Mouse (Mus musculus): Measurements from ENCODE around the gene Ntpcr.

Gene Ntpcr

DNA sequence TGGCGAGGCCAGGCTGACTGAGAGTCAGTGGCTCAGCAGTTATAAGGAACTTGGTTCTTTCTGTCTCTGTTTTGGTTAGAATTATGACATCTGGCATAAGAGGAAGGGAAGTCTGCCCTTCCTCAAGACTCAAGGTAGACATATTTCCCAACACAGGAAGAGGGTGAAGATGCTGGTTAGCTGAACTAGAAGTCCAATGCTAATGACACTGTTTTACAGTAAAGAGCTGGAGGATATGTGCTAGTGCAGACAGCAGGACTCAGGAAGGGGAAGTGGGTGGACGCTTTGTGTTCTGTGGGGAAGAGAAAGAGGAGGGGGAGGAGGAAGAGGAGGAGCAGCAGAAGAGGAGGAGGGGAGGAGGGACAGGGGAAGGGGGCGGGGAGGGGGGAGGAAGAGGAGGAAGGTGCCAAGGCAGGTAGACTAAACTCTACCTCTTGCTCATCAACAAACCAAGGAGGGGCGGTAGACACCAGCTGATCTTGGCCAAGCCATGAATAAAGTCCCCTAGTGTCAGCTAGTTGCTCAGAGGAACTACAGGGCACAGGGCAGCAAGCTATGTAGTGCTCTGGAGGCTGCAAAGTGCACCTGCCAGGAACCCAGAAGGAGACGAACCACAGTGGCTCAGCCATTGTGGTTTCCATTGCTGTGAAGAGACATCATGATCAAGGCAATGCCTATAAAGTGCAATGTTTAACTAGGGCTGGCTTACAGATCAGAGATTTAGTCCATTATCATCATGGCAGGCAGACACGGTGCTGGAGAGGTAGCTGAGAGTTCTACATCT lies 4.5 kb upstream of the Ntpcr start:
- DNase-seq (ENCODE audit: low read depth, low spot score) = peak; percentile 42

DNA sequence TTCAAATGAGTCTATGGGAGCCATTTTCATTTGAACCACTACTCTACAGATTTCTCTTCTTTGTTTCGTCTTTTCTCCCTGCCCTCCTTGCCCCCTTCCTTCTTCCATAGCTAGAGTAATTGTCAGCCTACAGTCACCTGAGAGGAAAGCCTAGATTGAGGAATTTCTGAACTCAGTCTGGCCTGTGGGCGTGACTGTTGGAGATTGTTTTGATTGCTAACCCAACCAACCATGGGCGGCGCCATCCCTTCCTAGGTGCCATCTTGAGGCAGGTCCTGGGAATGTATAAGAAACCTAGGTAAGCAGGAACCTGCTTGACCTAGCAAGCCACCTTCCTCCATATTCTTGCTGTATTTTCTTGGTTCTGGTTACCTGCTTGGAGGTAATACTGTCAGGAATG lies 3.6 kb upstream of the Ntpcr start:
- DNase-seq (ENCODE audit: low read depth, low spot score) = no peak

DNA sequence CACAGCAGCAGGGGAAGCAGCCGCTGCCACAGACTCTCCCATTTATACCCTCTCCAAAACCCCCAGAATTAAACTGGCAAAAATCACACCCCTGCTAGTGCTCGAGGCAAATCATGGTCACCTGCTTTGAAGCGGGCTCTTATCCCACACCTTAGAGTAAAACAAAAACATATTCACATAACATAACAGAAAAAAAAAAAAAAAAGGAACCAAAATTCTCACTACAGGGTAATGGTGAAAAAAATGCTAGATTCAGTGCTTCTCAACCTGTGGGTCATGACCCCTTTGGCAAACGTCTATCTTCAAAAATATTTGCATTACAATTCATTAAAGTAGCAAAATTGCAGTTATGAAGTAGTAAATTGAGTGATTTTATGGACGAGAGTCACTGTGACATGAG lies 2.8 kb upstream of the Ntpcr start:
- no peak for DNase-seq (ENCODE audit: low read depth, low spot score)

DNA sequence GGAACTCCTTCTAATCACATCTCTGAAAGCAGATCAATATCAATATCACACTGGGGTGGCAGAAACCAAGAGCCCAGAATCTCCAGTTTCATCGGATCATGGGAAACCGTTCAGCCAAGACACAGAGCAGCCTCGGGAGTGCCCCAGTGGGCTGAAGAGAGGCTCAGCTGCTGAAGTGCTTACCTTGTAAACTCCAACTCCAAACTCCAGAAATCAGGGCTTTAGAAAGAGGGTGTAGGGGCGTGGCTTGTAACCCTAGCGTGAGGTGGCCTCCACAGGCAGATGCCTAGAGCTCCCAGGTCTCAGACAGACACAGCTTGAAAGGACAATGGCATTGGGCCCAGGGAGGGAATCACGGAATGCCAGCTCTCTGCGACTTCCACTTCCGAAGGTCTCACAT lies 2.0 kb upstream of the Ntpcr start:
- no peak for DNase-seq (ENCODE audit: low read depth, low spot score)

DNA sequence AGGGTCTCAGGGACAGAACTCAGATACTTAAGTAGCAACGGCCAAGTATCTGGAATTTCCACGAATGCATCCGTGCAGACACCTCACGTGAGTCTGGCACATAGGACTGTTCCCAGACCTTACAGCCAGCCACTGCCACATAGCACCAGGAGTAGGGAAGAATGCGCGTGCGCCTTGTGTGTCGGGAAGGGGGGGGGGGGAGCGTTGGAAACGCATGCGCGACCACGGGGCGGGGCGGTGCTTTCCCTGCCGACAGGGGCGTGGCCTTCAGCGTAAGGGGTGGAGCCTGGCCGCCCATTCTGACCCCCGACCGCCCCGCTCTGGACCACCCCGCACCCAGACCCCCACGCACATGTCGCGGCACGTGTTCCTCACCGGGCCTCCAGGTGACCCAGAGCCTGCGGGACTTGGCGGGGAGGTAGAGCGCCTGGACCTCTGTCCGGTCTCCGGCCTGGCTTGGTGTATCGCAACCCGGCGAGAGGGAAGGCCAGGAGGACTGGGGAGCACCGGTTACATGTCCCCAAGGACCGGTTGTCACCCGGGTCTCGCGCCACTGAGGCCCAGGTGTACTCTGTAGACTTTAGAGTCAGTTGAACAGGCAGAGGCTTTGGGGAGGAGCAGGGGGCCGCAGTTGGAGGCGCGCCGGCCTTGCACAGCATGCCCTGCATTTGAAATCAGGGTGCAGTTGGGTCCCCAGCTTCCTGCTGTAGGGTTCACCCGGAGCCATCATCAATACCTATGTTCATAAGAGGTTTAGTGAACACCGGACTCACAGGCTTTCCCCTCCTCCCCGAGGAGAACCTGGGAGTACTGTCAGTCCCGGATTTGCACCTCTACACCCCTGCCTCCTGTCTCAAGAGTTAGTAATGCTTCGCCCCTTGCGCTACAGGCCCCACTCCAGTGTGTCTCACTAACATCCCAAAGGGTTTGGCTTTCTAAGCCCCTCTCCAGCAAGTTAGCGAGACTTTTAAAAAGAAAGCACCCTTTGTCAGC lies 4.5 kb downstream of the Ntpcr start:
- peak; percentile 94 for DNase-seq (ENCODE audit: low read depth, low spot score)

DNA sequence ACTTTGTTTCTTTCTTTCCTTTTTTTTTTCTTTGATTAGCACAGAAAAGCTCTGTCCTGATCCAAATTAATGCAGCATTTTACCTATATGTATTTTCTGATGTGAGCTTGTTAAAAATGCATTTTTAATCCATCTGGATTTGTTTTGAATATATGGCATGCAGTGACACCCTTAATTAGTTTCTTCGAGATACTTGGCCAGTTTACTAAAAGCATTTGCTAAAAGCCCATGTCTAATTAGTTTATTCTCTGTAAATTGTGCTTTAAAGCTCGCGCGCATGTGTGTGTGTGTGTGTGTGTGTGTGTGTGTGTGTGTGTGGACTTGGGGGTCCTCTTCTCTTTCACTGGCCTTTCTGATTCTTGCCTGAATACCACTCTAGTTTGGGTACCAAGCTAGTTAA lies 9.2 kb downstream of the Ntpcr start:
- no peak for DNase-seq (ENCODE audit: low read depth, low spot score)

DNA sequence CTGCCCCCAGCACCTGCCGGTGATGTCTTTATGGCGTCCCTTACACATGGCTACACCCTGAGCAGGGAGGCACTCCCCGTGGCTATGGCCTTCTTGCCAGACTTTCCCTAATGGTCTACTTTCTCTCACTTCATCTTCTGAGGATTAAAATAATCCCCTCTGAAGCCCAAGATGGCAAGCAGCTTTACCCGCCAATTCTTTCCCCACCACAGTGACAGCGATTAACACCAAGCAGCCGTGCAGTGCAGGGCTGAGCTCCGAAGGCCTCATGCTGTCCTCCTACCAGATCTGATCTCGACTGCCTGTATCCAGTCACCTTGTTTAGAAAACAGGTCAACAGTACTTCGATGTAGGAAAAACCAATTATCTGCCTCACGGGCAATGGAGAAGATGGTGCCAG lies 10.9 kb downstream of the Ntpcr start:
- no peak for DNase-seq (ENCODE audit: low read depth, low spot score)

DNA sequence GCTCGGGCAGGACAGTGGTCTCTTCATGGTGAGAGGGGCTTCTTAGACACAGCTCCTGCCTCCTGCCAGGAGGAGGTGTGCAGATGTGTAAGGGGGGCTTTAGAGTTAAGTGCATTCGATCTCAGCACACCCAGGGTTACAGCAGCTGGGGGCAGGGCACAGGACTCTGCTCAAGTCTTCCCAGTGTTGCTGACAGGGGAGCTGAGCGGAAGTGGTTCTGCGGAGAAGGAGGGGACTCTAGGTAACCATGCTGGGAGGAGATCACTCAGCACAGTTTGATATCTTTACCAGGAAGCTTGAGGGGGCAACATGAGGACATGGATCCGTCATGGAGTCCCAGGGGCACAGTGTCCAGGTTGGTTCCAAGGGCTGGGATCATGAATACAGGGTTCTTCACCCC lies 11.6 kb downstream of the Ntpcr start:
- DNase-seq (ENCODE audit: low read depth, low spot score) = no peak

DNA sequence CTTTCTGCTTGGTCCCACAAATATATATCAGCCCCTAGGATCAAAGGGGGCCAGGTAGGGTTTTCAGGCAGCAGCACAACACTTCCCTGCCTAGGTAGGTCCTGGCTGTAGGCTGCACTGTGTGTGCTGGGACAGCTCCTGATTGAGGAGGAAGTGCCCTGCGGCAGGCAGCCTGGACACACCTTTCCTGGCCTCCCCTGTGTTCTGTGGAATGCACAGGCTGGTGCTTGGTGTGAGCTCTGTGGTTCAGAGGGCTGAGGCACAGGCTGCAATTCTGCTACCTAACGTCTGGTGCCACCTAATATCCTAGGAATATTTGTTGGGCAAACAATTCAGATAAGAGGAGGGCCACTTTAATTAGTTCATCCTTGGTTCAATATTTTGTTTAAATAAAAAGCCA lies 12.1 kb downstream of the Ntpcr start:
- DNase-seq (ENCODE audit: low read depth, low spot score) = no peak

DNA sequence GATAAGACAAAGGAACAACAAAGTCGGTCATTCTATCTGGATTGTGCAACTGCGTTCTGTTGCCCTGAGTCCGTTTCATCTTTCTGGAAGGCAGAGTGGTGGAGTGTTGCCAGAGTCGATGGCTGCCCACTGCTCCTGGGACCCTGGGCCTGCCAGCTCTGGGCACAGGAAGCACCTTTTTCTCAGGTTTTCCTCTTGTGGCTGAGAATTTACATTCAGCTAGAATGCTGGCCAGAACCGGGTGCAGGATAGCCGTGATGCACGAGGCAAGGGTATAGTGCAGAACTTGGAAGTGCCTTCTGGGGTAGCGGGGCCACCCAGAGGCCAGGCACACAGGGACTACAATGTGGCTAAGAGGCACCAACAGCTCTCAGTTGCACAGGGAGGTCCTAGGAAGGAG lies 12.6 kb downstream of the Ntpcr start:
- no peak for DNase-seq (ENCODE audit: low read depth, low spot score)

DNA sequence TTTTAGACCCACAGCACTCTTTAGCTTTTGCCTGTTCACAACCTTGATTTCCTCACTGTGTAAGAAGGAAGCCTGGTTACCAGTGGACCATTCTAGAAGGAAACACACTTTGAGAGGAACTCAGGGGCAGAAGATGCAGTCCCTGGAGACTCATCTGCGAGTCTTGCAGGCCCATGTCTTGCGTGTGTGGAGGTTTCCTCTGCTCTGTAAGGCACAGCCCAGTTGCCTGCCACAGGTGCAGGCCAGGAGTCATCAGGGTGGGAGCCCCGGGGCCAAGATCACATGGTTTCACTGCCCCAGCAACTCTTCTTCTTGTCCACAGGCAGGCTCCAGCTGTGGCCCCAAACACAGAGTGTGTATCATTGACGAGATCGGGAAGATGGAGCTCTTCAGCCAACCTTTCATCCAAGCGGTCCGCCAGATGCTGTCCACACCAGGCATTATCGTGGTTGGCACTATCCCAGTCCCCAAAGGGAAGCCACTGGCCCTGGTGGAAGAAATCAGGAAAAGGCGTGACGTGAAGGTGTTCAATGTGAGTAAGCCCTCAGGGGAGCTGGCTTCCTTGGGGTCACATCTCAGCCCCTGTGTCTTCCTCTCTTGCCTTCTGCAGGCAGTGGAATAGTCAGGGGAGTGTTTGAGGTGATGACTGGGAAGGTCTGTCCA lies 15.3 kb downstream of the Ntpcr start:
- DNase-seq (ENCODE audit: low read depth, low spot score) = no peak

DNA sequence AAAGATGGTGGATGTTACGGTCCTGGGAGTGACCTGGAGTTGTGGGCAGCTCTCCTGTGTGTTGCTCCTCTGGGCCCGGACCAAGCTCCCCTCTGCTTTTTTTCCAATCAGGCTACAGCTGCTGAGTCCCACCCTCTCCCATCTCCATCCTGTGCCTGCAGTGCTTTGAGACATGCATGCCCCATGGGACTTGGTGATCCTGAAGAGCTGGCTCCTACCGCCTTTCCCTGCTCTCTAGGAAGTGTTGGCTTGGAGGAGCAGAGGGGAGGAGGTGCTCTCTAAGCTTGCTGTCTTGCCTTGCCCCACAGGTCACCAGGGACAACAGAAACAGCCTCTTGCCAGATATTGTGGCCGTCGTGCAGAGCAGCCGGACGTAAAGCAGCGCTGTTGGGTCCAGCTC lies 17.6 kb downstream of the Ntpcr start:
- DNase-seq (ENCODE audit: low read depth, low spot score) = no peak

DNA sequence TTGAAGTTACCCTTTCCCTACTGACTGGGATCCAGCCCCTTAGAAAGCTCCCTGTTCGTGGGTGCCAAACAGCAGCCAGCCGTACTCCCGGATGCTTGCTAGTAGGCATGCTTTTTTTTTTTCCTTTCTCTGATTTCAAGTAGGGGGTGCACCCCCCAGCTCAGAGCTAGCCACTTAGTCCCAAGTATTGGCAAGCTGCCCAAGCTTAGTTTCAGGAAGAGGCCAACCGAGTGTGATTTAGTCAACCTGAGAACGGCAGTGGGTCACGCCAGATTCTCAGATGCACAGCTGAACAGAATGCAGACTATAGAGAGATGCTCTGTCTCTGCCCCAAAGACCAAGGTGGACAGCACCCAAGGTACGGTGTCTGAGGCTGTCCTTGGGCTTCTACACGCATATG lies 21.1 kb downstream of the Ntpcr start:
- DNase-seq (ENCODE audit: low read depth, low spot score) = peak; percentile 19

DNA sequence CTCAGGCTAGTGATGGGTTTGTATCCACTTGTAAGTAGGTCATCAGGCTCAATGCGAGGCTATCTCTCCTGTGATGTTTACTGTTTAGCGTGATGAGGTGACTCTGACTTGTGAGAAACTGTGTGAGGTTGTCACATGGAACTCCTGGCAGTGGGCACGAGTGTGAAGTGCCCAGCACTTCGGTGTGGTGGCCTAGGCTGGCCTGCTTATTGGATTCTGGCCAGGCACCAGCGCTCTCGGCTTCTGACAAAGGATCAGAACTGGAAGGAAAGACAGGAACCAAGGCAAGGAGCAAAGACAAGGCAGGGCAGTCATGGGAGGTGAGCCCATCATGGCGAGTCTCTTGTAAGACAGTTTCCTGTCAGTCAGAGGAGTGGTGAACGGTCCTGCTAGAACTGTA lies 26.1 kb downstream of the Ntpcr start:
- DNase-seq (ENCODE audit: low read depth, low spot score) = peak; percentile 43

DNA sequence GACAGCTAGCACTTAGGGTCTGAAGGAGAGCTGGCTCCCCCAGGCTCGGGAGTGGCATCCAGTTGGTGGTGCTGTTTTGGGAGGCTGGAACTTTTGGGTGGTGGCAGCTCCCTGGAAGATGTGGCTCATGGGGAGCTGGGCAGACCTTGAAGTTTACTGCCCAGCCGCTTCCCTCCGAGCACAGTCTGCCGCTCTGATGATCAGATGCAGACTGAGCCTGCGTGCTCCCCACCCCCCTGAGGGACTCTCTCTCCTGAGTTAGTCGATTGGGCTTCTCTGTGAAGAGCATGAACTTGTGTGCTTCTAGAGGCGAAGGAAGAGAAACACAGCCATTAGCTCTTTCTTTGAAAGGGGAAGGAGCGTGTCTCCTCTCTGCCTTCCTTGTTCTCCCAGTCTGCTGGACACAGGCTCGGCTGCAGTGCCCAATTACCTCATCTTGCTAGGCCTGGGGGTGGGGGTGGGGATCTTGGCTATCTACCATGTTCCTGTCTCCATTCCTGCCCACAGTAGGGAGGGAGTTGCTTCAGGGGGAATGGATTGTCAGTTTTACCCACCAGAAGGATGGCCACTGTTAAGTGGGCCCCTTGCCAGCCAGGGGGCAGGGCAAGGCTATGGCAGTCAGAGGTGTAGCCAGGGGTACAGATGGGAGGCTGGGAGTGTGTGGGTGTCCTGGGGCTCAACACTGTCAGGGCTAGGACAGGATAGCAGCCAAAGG lies 26.8 kb downstream of the Ntpcr start:
- DNase-seq (ENCODE audit: low read depth, low spot score) = peak; percentile 82

DNA sequence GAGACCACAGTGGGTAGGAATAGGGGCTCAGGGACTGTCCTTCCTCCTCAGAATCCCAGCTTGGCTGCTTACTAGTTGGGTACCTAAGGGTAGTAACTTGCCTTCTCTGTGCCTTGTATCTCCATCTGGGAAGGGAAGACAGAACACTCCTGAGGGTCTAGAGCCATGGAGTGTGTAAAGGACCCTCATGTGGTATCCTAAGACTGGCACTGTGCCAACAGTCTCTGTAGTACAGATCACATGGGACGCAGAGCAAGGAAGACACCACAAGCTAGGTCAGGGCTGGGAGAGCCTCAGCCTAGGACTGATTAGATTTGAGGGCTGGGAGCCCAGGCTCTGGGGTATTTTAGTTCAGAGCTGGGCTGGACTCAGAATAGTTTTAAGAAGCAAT lies 27.3 kb downstream of the Ntpcr start:
- no peak for DNase-seq (ENCODE audit: low read depth, low spot score)

DNA sequence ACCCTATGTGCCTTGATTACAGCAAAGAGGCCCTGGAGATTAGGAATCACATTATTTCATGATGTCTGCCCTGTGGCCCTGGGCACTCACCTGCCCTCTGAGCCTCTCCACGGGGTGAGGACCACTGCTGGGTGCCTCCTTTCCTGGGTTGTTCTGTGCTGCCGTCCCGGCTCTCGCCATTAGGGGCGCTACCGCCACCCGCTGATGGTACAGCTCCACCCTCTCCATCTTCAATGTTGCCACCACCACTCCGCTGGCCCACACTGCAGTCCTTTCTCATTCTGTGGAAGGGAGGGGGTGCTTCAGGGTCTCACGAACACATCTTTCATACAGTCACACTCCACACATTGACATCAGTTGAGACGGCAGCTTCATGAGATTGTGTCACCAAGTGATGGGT lies 29.3 kb downstream of the Ntpcr start:
- no peak for DNase-seq (ENCODE audit: low read depth, low spot score)

DNA sequence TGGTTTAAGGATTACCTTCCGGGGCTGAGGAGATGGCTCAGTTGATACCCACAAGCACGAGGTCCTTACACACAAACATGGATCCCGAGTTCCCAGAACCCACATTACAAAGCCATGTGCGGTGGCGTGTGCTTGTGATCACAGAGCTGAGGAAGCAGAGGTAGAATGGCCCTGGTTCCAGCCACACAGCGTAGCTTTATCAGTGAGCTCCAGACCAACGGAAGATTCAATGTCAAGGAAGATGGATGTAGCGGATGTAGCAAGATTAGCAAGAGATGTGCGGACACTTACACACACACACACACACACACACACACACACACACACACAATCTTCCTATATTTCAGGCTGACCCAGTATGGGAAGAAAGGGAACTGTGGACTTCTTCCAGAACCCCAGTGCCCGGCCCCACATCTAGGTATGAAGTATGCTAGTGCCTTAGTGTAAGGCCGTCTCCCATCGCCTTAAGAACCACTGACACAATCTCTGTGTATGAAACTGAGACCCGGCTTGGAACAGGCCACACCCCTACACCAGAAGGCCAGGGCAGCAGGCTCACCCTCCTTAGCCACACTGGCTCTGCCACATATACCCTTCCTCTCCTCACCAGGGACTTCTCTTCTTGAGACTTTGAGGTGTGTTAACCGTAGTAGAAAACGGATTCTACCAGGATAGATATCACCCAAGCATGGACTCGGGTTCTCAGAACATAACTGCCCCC lies 33.5 kb downstream of the Ntpcr start:
- no peak for DNase-seq (ENCODE audit: low read depth, low spot score)

DNA sequence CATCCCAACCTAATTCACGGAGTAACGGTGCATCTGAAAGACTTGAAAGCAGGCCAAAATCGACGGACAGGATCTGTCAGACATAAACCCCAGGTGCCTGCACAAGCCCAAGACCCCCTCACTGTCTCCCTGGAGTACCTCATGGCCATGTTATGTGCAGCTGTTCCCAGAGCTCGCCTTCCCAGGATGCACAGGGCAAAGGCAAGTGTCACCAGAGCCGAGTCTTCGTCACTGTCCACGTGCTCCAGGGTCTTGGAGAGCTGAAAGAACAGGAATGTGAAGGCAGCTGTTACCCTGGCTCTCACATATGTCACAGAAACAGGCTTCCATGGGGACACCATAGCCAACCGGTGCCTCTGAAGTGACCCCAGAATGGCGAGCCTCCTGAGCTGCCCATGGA lies 38.3 kb downstream of the Ntpcr start:
- DNase-seq (ENCODE audit: low read depth, low spot score) = no peak

DNA sequence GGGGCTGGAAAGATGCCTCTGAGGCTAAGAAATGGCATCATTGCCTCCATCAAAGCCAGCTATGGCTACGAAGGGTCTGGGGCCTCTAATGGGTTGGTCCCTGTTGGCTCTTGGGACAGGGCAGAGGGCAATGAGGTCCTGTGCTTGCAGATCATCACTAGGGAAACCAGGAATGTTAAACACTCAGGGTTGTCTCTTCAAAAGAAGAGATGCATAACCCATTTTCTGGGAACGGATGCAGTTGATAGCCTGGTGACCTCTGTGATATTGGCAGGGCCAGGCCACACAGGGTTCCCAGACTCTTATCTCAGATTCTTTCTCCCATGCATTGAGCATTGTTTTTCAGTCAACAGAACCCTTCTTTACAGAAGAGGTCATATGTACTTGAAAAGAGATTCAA lies 42.5 kb downstream of the Ntpcr start:
- no peak for DNase-seq (ENCODE audit: low read depth, low spot score)

DNA sequence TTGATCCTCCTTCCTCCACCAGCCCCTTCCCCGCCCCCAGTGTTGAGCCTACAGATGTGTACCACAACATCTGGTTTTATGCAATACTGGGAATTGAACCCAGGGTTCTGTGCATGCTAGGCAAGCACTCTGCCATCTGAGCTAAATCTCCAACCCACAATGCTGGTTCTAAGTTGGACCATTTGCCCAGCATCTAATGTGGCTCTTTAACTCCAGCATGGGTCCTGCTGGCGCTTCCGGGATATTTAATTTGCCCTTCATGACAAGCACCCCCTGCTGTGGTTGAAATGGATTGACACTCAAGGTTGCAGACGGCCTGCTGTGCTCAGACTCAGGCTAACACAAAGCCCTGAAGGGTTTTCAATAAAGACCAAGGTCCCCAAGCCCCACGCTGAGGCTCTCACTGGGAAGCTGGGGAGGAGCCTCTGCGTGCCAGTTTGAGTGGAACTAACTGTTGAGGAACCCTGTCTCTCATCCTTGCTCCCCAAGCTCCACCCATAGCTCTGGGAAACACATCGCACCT lies 43.6 kb downstream of the Ntpcr start:
- DNase-seq (ENCODE audit: low read depth, low spot score) = no peak
